ENCODE assay signal across 9 mouse cellular contexts in the genomic region with DNA sequence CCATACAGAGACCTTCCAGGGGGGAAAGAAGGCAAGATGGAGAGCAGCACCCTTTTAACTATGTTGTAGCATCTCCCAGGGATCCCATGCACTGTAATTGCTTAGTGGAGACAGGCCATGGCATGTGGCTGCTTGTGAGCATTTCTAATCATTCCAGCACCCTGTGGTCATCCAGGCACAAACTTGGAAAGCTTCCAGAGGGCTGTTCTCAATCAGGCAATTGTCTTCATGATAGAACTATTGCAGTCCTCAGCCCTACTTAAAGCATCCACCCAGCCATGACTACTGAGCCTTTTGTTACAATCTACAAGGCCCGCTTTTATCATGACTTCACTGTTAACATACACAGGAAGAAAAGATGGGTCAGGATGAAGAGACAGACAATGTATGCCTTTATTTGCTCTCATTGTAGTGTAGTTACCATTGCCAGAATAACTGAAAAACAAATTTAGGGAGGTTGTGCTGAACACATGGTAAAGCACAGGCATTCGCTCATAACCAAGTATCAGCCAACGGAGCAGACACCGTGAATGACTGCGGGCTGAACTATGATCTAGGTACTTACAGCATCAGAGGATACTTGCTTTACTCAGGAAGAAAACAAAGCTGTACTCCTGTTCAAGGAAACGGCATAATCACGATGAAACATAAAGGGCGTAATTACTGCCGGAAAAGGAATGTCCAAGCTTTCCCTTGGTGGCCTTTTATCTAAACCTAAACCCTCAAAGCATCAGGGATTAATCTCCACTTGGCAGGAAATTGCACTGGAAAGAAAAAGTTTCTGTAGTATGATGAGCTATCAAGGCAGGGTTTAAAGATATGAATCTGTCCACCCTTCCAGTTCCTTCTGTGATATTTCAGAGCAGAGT.
A peak's percentile ranks its signal among the peaks of the same experiment; 100 is the strongest.
DNase-seq lines count a peak whose midpoint lies in the region; ATAC-seq lines count a peak whose summit lies in the region.
"Had no signal": no experiment of that assay in that cellular context is flagged by ENCODE, and none has a peak within 500 bp of the region (broad histone marks: within the 10 kb centered on the region; RNA-seq: fewer than 3 reads in every experiment).

No protein-coding gene starts in this region.

- H3K27me3 ChIP-seq in intestine, embryonic 15.5 days (replicated peaks): no peaks in the 10 kb centered on the region
- no peaks in the 10 kb centered on the region for H3K27me3 ChIP-seq in intestine, embryonic 16.5 days (replicated peaks; ENCODE audit: control insufficient read depth, insufficient read depth, low read length)
- H3K27me3 ChIP-seq in forebrain, embryonic 12.5 days: 0 out of 2 replicates have a peak, but pooled peaks cover 3% of the 10 kb centered on the region
- no peaks in the 10 kb centered on the region for H3K27me3 ChIP-seq in midbrain, embryonic 15.5 days (replicated peaks)

- no peak overlapping the region for H3K4me2 ChIP-seq in intestine, embryonic 15.5 days (replicated peaks)
- H3K4me2 ChIP-seq in intestine, embryonic 16.5 days (ENCODE audit: low read depth, low read length): no peak overlapping the region
- H3K4me2 ChIP-seq in forebrain, embryonic 12.5 days: no peak overlapping the region
- no peak overlapping the region for H3K4me2 ChIP-seq in midbrain, embryonic 15.5 days

- H3K36me3 ChIP-seq in intestine, embryonic 15.5 days: no peaks in the 10 kb centered on the region
- H3K36me3 ChIP-seq in intestine, embryonic 16.5 days (ENCODE audit: control insufficient read depth, insufficient read depth, low read length): no peaks in the 10 kb centered on the region
- no peaks in the 10 kb centered on the region for H3K36me3 ChIP-seq in forebrain, embryonic 12.5 days (replicated peaks)
- no peaks in the 10 kb centered on the region for H3K36me3 ChIP-seq in midbrain, embryonic 15.5 days (replicated peaks)

- no peak overlapping the region for H3K9ac ChIP-seq in intestine, embryonic 15.5 days
- no peak overlapping the region for H3K9ac ChIP-seq in intestine, embryonic 16.5 days (ENCODE audit: low read depth, low read length)
- no peak overlapping the region for H3K9ac ChIP-seq in forebrain, embryonic 12.5 days
- H3K9ac ChIP-seq in midbrain, embryonic 15.5 days: no peak overlapping the region

- no peak overlapping the region for H3K27ac ChIP-seq in intestine, embryonic 15.5 days
- H3K27ac ChIP-seq in intestine, embryonic 16.5 days (ENCODE audit: low read length): no peak overlapping the region
- peak overlapping the region; percentile 50; the same call in 1 of the 2 replicates for H3K27ac ChIP-seq in forebrain, embryonic 12.5 days
- H3K27ac ChIP-seq in midbrain, embryonic 15.5 days: no peak overlapping the region

- WGBS in intestine, embryonic 15.5 days: 77% methylated on average over 9 of the region's 9 CpGs
- 69% methylated on average over 9 of the region's 9 CpGs for WGBS in intestine, embryonic 16.5 days
- WGBS in forebrain, embryonic 12.5 days: 61% methylated on average over 9 of the region's 9 CpGs
- 45% methylated on average over 9 of the region's 9 CpGs for WGBS in midbrain, embryonic 15.5 days

- H3K9me3 ChIP-seq in intestine, embryonic 15.5 days: no peaks in the 10 kb centered on the region
- no peaks in the 10 kb centered on the region for H3K9me3 ChIP-seq in intestine, embryonic 16.5 days (ENCODE audit: control insufficient read depth, low read length)
- H3K9me3 ChIP-seq in forebrain, embryonic 12.5 days: no peaks in the 10 kb centered on the region
- no peaks in the 10 kb centered on the region for H3K9me3 ChIP-seq in midbrain, embryonic 15.5 days

- peak; percentile 39; the same call in 1 of the 2 replicates for ATAC-seq in intestine, embryonic 15.5 days
- no peak for ATAC-seq in intestine, embryonic 16.5 days
- peak; percentile 80 for ATAC-seq in cerebellum, adult (ENCODE audit: insufficient number of reproducible peaks, low FRiP score, low TSS enrichment)
- ATAC-seq in forebrain, embryonic 12.5 days (ENCODE audit: low FRiP score): peak; percentile 64
- peak; percentile 62; the same call in 1 of the 2 replicates for ATAC-seq in midbrain, embryonic 15.5 days (replicated peaks)
- no peak for ATAC-seq in inflammation-experienced regulatory T-cells, adult 6 months

- H3K4me1 ChIP-seq in intestine, embryonic 15.5 days (replicated peaks): no peaks in the 10 kb centered on the region
- H3K4me1 ChIP-seq in intestine, embryonic 16.5 days (ENCODE audit: control insufficient read depth, insufficient read depth, low read length): no peaks in the 10 kb centered on the region
- H3K4me1 ChIP-seq in forebrain, embryonic 12.5 days: peaks cover 11% of the 10 kb centered on the region
- H3K4me1 ChIP-seq in midbrain, embryonic 15.5 days: no peaks in the 10 kb centered on the region

- no peak overlapping the region for H3K4me3 ChIP-seq in intestine, embryonic 15.5 days (replicated peaks)
- no peak overlapping the region for H3K4me3 ChIP-seq in intestine, embryonic 16.5 days (ENCODE audit: low read length)
- no peak overlapping the region for H3K4me3 ChIP-seq in forebrain, embryonic 12.5 days (replicated peaks)
- no peak overlapping the region for H3K4me3 ChIP-seq in midbrain, embryonic 15.5 days

- DNase-seq in right cerebral cortex, postnatal 10 days (ENCODE audit: low spot score in 2 of 2): no peak
- no peak for DNase-seq in adrenal gland, postnatal 14 days
- DNase-seq: lung, adult 18-20 months had no signal

Comparison
In these comparisons a context has a peak if more than half of its experiments do, and no peak if none do; other contexts are left out.
1. ATAC-seq: peak in intestine, embryonic 15.5 days (single experiment), cerebellum, adult (single experiment), forebrain, embryonic 12.5 days (single experiment) and midbrain, embryonic 15.5 days (single experiment); none in intestine, embryonic 16.5 days (single experiment) and inflammation-experienced regulatory T-cells, adult 6 months (single experiment).